Mouse (Mus musculus): ENCODE measurements around the gene Lin7a.

Gene Lin7a

GRCm38 (mm10) chr10:107271321-107272130, at the start of gene Lin7a:
Lin7a (plus strand) TSS chr10:107271686.
- DNase-seq (ENCODE audit: low read depth in 1 of 2, low spot score in 2 of 2) = no peak

- no peak for DNase-seq (ENCODE audit: low read depth in 1 of 2, low spot score in 2 of 2)
Measured at GRCm38 (mm10) chr10:107221726-107222125, 49.8 kb upstream of the Lin7a start.

- no peak for DNase-seq (ENCODE audit: low read depth in 1 of 2, low spot score in 2 of 2)
Measured at GRCm38 (mm10) chr10:107222406-107223185, 48.9 kb upstream of the Lin7a start.

DNA sequence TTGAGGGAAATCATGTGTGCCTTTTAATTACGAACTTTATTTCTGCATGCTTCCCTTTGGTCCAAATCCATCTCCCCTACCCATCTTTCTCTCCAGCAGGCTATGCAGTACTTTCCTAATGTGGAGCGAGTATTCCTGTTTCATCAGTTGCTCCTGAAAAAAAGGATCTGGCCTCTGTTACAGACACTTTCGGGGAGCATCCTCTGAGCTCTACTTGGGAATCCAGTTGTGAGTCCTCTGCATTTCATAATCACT, 48.4 kb upstream of the Lin7a start:
- no peak for DNase-seq (ENCODE audit: low read depth in 1 of 2, low spot score in 2 of 2)

GRCm38 (mm10) chr10:107223821-107224220, 47.7 kb upstream of the Lin7a start:
- DNase-seq (ENCODE audit: low read depth in 1 of 2, low spot score in 2 of 2) = no peak

GRCm38 (mm10) chr10:107224596-107225330, 46.7 kb upstream of the Lin7a start:
- DNase-seq (ENCODE audit: low read depth in 1 of 2, low spot score in 2 of 2) = no peak

DNA sequence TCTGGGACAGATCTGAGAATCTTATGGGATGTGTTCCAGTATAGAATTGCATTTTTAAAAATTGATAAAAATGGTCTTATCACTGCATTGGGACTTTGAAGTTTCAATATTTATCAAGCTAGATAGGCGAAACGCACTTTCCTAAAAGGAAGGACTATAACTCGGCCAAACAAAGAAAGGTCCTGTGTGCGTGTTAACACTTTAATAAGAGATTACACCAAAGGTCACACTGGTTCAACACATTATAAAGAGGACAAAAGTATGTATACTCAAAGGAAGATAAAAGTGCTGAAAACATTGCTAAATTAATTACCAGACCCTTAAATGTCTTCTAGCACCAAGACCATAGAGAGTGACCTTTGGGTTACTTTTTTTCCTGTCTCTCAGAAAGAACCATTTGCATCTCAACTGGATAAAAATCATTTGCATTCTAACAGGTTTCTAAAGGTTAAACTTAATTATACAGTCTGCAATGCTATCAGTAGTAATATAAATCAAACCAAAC, 46.1 kb upstream of the Lin7a start:
- no peak for DNase-seq (ENCODE audit: low read depth in 1 of 2, low spot score in 2 of 2)

GRCm38 (mm10) chr10:107225871-107226270, 45.6 kb upstream of the Lin7a start:
- no peak for DNase-seq (ENCODE audit: low read depth in 1 of 2, low spot score in 2 of 2)

GRCm38 (mm10) chr10:107227901-107228300, 43.6 kb upstream of the Lin7a start:
- no peak for DNase-seq (ENCODE audit: low read depth in 1 of 2, low spot score in 2 of 2)

GRCm38 (mm10) chr10:107228776-107229175, 42.7 kb upstream of the Lin7a start:
- no peak for DNase-seq (ENCODE audit: low read depth in 1 of 2, low spot score in 2 of 2)

DNA sequence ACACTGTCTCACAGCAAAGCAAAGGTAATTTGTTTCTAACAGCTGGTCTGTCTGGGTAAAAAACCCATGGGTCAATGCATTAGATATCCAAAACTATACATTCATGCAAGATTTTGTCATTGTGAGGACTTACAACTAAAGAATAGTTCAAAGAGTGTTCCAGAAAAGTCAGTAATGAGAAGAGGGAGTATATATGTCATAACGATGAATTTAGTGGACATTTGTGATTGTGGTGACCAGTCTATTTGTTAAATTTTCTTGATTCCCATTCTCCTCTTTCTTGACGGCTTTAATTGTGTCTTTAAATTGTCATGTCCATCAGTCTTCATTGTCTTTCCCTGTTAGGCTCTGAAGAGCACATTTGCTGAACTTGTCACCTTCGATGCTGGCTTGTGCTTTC, 42.1 kb upstream of the Lin7a start:
- no peak for DNase-seq (ENCODE audit: low read depth in 1 of 2, low spot score in 2 of 2)

DNA sequence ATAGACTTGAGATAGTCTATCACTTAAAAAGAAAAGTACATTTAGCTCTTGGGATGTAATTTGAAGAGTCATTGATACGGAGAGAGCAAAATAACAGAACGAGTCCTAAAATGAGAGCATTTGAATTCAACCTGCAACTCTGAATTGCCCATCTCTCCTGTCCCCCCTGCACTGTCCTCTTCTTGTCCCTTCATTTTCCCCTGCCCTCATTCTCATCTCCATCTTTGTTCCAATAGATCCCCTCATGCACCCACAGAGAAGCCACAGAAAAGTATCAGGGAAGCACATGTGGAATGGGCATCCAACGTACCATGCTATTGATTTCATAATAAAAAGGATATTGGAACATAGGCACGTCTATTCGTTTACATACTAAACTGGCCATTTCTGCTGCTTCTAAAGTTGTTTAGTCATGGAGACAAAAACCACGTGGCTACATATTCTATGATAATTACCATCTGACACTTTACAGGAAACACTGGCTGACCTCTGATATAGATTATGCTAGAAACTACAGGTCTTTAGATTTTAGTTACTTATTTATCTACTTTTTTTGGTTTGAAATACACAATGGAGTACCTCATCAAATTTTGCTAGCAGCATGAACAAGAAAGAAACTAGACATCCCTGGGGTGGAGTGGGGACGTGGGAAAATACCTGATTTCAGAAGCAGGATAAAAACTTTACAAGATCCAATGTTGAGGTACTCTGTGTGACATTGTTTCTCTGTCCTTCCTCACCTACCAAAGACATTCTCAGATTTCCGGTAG, 41.2 kb upstream of the Lin7a start:
- DNase-seq (ENCODE audit: low read depth in 1 of 2, low spot score in 2 of 2) = no peak

DNA sequence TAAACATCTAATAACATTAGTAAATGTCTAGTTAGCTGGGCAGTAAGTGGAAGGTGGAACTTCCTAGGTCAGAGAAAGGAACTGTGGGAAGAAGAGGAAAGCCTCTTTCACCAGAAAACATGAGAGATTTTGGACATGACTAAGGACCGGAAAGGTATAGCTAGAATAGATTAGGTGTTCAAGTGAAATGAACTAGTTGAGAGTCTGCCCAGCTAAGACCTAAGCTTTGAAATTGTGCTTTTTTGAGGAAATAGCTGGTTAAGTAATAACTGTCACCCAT, 40.7 kb upstream of the Lin7a start:
- DNase-seq (ENCODE audit: low read depth in 1 of 2, low spot score in 2 of 2) = no peak

GRCm38 (mm10) chr10:107231421-107232010, 40.0 kb upstream of the Lin7a start:
- DNase-seq (ENCODE audit: low read depth in 1 of 2, low spot score in 2 of 2) = no peak

DNA sequence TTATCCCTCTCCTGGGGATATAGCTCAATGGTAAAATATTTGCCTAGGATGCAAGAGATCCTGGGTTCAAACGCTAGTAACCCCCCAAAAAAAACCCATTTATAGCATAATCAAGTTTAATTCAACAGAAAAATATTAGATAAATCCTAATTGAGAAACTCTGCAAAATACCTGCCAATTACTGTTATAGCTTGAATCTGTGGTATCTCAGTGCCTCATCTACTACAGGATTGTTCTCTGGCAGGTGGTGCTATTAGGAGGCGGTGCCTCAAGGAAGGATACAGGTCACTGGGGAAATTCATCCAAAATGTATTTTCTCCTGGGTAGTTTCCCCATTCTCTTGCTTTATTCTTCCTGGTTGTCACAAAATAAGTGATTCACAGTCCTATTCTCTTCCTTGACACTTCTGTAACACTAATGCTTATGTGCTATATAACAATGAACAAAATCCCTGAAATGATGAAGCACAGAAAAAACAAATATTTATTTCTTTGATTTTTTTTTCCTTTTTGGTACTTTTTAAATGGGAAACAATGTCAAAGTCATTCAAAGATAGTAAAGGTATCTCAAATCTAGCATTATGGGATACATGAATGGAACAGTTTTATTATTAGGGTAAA, 38.9 kb upstream of the Lin7a start:
- no peak for DNase-seq (ENCODE audit: low read depth in 1 of 2, low spot score in 2 of 2)

DNA sequence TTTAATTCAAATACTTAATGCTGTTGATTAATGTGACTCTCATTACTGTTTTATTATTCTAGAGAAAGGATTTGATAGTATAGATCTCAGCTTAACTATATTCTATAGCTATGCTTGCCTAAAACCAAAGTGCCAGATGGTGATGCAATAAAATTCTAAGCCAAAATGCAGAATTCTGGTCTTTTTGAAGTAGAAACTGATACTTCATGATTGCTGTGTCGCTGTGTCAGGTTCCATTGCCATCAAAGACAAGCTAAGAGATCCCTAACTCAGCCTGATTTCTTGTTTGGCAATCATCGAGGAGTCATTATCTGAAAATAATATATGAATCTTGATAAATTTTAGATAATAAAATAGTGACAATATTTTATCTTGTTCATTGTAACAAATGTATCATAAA, 38.3 kb upstream of the Lin7a start:
- DNase-seq (ENCODE audit: low read depth in 1 of 2, low spot score in 2 of 2) = no peak

DNA sequence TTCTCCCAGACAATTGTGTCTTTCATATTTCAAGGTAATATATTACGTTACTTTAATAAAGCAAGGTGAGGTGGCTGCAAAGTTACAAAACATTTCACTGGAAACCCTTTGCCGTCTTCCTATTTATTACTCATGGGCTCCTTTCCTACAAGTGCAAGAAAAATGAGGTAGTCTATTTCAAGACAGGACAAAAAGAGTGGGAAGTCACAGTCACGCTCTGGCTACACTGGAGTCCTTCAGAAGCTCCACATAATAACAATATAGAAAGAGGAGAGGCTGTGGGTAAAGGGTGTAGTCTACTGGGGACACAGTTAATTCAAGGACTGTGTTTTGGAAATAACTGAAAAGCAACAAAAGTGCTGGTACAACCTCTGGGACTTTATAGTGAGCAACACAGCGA, 37.7 kb upstream of the Lin7a start:
- no peak for DNase-seq (ENCODE audit: low read depth in 1 of 2, low spot score in 2 of 2)

DNA sequence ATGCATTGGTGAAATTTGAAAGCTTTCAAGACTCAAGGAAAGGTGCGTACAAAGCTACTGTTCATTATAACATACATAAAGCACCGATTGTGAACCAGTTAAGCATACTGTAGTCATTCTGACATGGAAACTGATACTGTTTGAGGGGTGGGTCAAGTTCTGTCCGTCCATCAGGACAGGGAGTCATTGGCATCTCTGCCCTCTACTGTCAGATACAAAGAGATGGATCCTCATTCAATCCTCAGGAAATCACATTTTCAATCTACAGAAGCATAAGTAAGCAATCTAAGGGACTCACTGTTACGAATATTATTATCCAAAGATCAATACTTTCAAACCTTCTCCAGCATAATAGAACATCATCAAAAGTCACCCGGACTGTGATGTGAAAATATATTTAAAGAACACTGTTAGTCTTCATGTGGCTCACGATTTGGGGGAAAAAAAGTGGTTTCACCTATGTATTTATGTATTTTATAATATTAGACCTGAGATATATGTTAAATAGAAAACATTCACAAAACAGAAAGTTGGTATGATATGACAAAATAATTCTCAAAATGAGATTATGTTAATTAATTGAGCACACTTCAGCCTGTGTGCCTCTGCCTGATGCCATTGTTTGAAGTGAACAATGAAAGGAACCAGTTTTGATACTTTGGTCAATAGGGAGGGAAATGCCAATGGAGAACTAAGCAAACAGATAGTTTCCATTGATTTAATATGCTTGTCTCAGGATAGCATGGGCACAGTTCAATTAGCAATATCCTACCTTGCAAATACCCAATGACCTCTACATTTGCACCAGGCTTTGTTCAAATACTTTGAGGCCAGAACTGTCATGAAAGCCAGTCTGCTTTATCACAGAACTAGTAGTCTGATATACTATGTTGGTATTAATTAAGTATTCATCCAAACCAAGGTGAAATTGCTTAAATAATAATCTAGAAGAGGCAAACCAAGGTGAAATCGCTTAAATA, 36.8 kb upstream of the Lin7a start:
- DNase-seq (ENCODE audit: low read depth in 1 of 2, low spot score in 2 of 2) = no peak

GRCm38 (mm10) chr10:107235496-107235895, 36.0 kb upstream of the Lin7a start:
- no peak for DNase-seq (ENCODE audit: low read depth in 1 of 2, low spot score in 2 of 2)

All from monocyte, adult 2 months (primary cell).